Mouse (Mus musculus): ENCODE results near the gene Vat1l.

Vat1l gene

GRCm38 (mm10) chr8:114294889-114295748 is 89.7 kb downstream of the Vat1l start:
- no peak for ATAC-seq (ENCODE audit: insufficient number of reproducible peaks, low FRiP score, low TSS enrichment)

- ATAC-seq (ENCODE audit: insufficient number of reproducible peaks, low FRiP score, low TSS enrichment), result no peak
Measured at GRCm38 (mm10) chr8:114295749-114296067, 90.3 kb downstream of the Vat1l start.

- no peak for ATAC-seq (ENCODE audit: insufficient number of reproducible peaks, low FRiP score, low TSS enrichment)
Measured at GRCm38 (mm10) chr8:114298253-114298652, 92.8 kb downstream of the Vat1l start.

GRCm38 (mm10) chr8:114300072-114300471 is 94.7 kb downstream of the Vat1l start:
- no peak for ATAC-seq (ENCODE audit: insufficient number of reproducible peaks, low FRiP score, low TSS enrichment)

- ATAC-seq (ENCODE audit: insufficient number of reproducible peaks, low FRiP score, low TSS enrichment), result no peak
Measured at GRCm38 (mm10) chr8:114306296-114306695, 100.9 kb downstream of the Vat1l start.

GRCm38 (mm10) chr8:114314669-114315325 is 109.4 kb downstream of the Vat1l start:
- ATAC-seq (ENCODE audit: insufficient number of reproducible peaks, low FRiP score, low TSS enrichment), result no peak

GRCm38 (mm10) chr8:114318161-114318560 is 112.7 kb downstream of the Vat1l start:
- no peak for ATAC-seq (ENCODE audit: insufficient number of reproducible peaks, low FRiP score, low TSS enrichment)

GRCm38 (mm10) chr8:114322096-114322495 is 116.7 kb downstream of the Vat1l start:
- no peak for ATAC-seq (ENCODE audit: insufficient number of reproducible peaks, low FRiP score, low TSS enrichment)

- ATAC-seq (ENCODE audit: insufficient number of reproducible peaks, low FRiP score, low TSS enrichment), result no peak
Measured at GRCm38 (mm10) chr8:114331928-114332327, 126.5 kb downstream of the Vat1l start.

GRCm38 (mm10) chr8:114332949-114333348 is 127.5 kb downstream of the Vat1l start:
- no peak for ATAC-seq (ENCODE audit: insufficient number of reproducible peaks, low FRiP score, low TSS enrichment)

GRCm38 (mm10) chr8:114335721-114336120 is 130.3 kb downstream of the Vat1l start:
- no peak for ATAC-seq (ENCODE audit: insufficient number of reproducible peaks, low FRiP score, low TSS enrichment)

GRCm38 (mm10) chr8:114342276-114342675 is 136.9 kb downstream of the Vat1l start:
- no peak for ATAC-seq (ENCODE audit: insufficient number of reproducible peaks, low FRiP score, low TSS enrichment)

- ATAC-seq (ENCODE audit: insufficient number of reproducible peaks, low FRiP score, low TSS enrichment), result no peak
Measured at GRCm38 (mm10) chr8:114344789-114345188, 139.4 kb downstream of the Vat1l start.

- no peak for ATAC-seq (ENCODE audit: insufficient number of reproducible peaks, low FRiP score, low TSS enrichment)
Measured at GRCm38 (mm10) chr8:114346045-114346444, 140.6 kb downstream of the Vat1l start.

- no peak for ATAC-seq (ENCODE audit: insufficient number of reproducible peaks, low FRiP score, low TSS enrichment)
Measured at GRCm38 (mm10) chr8:114351643-114352427, 146.4 kb downstream of the Vat1l start.

GRCm38 (mm10) chr8:114360506-114360905 is 155.1 kb downstream of the Vat1l start:
- no peak for ATAC-seq (ENCODE audit: insufficient number of reproducible peaks, low FRiP score, low TSS enrichment)

- ATAC-seq (ENCODE audit: insufficient number of reproducible peaks, low FRiP score, low TSS enrichment), result no peak
Measured at GRCm38 (mm10) chr8:114363167-114363566, 157.8 kb downstream of the Vat1l start.

GRCm38 (mm10) chr8:114363656-114364055 is 158.2 kb downstream of the Vat1l start:
- no peak for ATAC-seq (ENCODE audit: insufficient number of reproducible peaks, low FRiP score, low TSS enrichment)

- peak; percentile 49; the same call in 1 of the 2 replicates for ATAC-seq (ENCODE audit: insufficient number of reproducible peaks, low FRiP score, low TSS enrichment)
Measured at GRCm38 (mm10) chr8:114369038-114369976, 163.9 kb downstream of the Vat1l start.

GRCm38 (mm10) chr8:114374390-114374789 is 169.0 kb downstream of the Vat1l start:
- no peak for ATAC-seq (ENCODE audit: insufficient number of reproducible peaks, low FRiP score, low TSS enrichment)

All from cerebellum, adult (tissue).